Mouse (Mus musculus) liver, embryonic 14.5 days (tissue): ENCODE results near the gene Kif13a.

Experiments
- CTCF ChIP-seq: IDR thresholded peaks from 2 replicates; pipeline ENCODE4 v1.5.1; 2016; ENCODE audit warnings: antibody characterized with exemption, low read depth, control low read depth
- EP300 ChIP-seq: IDR thresholded peaks from 2 replicates; pipeline ENCODE4 v1.6.1; 2016; ENCODE audit warnings: antibody characterized with exemption, low read depth

- TF ChIP-seq CTCF, result no peak
- no peak for TF ChIP-seq EP300
Observed at GRCm38 (mm10) chr13:46918509-46918908, 11.2 kb downstream of the Kif13a start.
